Mouse (Mus musculus): ENCODE measurements around the gene Ppib. TPM values are rescaled to one million over a fixed set of nuclear protein-coding genes. Genes with fewer than 3 reads are reported as not detected.

The Ppib gene
- total RNA-seq, 1 experiment: 891 TPM

DNA sequence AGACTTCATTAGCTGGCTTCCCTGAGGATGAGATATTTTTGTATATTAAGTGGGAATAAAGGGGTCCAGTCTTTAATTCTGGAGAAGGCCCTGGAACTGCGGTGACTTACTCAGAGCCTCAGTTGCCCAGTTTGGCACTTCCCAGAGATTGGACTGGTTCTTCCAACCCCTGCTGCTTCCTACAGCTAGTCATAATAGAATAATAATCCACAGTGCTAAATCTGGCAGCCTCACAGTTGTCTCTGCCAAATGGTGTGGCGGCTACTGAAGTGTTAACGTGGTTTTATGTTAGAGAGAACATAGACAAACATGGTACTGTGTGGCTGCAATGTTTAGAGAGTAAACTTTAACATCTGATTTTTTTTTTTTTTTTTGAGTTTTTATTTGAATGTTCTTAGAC is 1.6 kb downstream of the Ppib start:
- Histone ChIP-seq H3K9me3 (ENCODE audit: control insufficient read depth, insufficient read depth, low read depth, low read length) (no peaks in the 10 kb centered on the region), H3K9ac (ENCODE audit: insufficient read depth, low read depth, low read length, poor library complexity, severe bottlenecking) (peak overlapping the region; percentile 93; the same call in 1 of the 2 replicates), H3K4me3 (ENCODE audit: insufficient read depth in 1 of 2, low read depth in 1 of 2, low read length in 2 of 2, poor library complexity in 1 of 2, severe bottlenecking in 1 of 2) (no peak overlapping the region), H3K4me1 (ENCODE audit: control insufficient read depth in 2 of 2, insufficient read depth in 2 of 2, low read length in 2 of 2, poor library complexity in 1 of 2) (peaks cover 0 to 3% of the 10 kb centered on the region in 2 experiments; a peak in 2 of 4 replicates), H3K36me3 (ENCODE audit: control insufficient read depth, insufficient read depth, low read length, poor library complexity, severe bottlenecking) (peaks cover 40% of the 10 kb centered on the region), H3K27ac (ENCODE audit: insufficient read depth, low read depth, low read length, poor library complexity, severe bottlenecking) (no peak overlapping the region)
- in situ Hi-C loops (cut with MboI; ENCODE audit: low sequenced_read_pairs in 2 of 2, unreplicated experiment in 2 of 2): no loop called here
- no peak for TF ChIP-seq ZC3H11A (IDR thresholded peaks at IDR 0.05; ENCODE audit: borderline replicate concordance, low read depth, low read length)
- DNase-seq (ENCODE audit: low read depth, low spot score): no peak

- TF ChIP-seq HCFC1 (IDR thresholded peaks at IDR 0.05; ENCODE audit: borderline replicate concordance, insufficient read depth, low read length): no peak
- no peak for TF ChIP-seq ZC3H11A (IDR thresholded peaks at IDR 0.05; ENCODE audit: borderline replicate concordance, low read depth, low read length)
- TF ChIP-seq CHD2 (IDR thresholded peaks at IDR 0.05; ENCODE audit: low read depth, low read length): no peak
- no peak for TF ChIP-seq MAFK (IDR thresholded peaks at IDR 0.05; ENCODE audit: insufficient read depth, low read depth, low read length)
- no peak for TF ChIP-seq ZNF384 (IDR thresholded peaks at IDR 0.05; ENCODE audit: low read depth, low read length)
- H3K36me3 ChIP-seq (ENCODE audit: control insufficient read depth, insufficient read depth, low read length, poor library complexity, severe bottlenecking): peaks cover 40% of the 10 kb centered on the region
- in situ Hi-C loops (cut with MboI; ENCODE audit: low sequenced_read_pairs in 2 of 2, unreplicated experiment in 2 of 2): no loop called here
These were observed 3.4 kb downstream of the Ppib start for GRCm38 (mm10) chr9:66063446-66063845.

DNA sequence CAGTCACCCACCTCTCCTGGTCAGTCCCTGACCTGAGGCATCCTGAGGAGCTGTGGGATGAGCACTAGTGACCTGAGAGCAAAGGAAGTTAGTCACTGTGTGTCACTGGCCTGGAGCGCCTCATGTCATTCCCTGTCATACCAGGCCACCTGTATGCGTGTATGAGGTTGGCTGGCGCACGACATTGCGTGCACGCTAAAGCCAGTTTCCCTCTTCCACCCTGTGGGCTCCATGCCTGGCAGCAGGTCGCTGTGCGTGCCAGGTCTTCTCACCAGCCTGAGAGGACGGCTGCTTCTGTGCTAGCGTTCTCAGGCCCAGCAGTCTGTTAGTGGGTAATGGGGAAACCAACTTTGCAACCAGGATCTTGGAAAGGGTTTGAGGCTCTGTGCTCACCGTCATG is 4.3 kb downstream of the Ppib start:
- in situ Hi-C loops (cut with MboI; ENCODE audit: low sequenced_read_pairs in 2 of 2, unreplicated experiment in 2 of 2): no loop called here
- peaks cover 40% of the 10 kb centered on the region for H3K36me3 ChIP-seq (ENCODE audit: control insufficient read depth, insufficient read depth, low read length, poor library complexity, severe bottlenecking)

More at GRCm38 (mm10) chr9:66063446-66063845, 3.4 kb downstream of the Ppib start:
- Histone ChIP-seq H3K27ac (ENCODE audit: insufficient read depth, low read depth, low read length, poor library complexity, severe bottlenecking) (no peak overlapping the region), H3K4me1 (ENCODE audit: control insufficient read depth in 2 of 2, insufficient read depth in 2 of 2, low read length in 2 of 2, poor library complexity in 1 of 2) (peaks cover 0 to 3% of the 10 kb centered on the region in 2 experiments; a peak in 2 of 4 replicates), H3K9me3 (ENCODE audit: control insufficient read depth, insufficient read depth, low read depth, low read length) (no peaks in the 10 kb centered on the region), H3K9ac (ENCODE audit: insufficient read depth, low read depth, low read length, poor library complexity, severe bottlenecking) (no peak overlapping the region), H3K4me3 (ENCODE audit: insufficient read depth in 1 of 2, low read depth in 1 of 2, low read length in 2 of 2, poor library complexity in 1 of 2, severe bottlenecking in 1 of 2) (no peak overlapping the region)
- DNase-seq (ENCODE audit: low read depth, low spot score): no peak

GRCm38 (mm10) chr9:66066791-66067190 is 6.8 kb downstream of the Ppib start:
- Histone ChIP-seq H3K36me3 (ENCODE audit: control insufficient read depth, insufficient read depth, low read length, poor library complexity, severe bottlenecking) (peaks cover 36% of the 10 kb centered on the region), H3K9me3 (ENCODE audit: control insufficient read depth, insufficient read depth, low read depth, low read length) (no peaks in the 10 kb centered on the region), H3K4me1 (ENCODE audit: control insufficient read depth in 2 of 2, insufficient read depth in 2 of 2, low read length in 2 of 2, poor library complexity in 1 of 2) (peaks cover 2 to 6% of the 10 kb centered on the region in 2 experiments; a peak in 1 of 4 replicates), H3K27ac (ENCODE audit: insufficient read depth, low read depth, low read length, poor library complexity, severe bottlenecking) (no peak overlapping the region), H3K4me3 (ENCODE audit: insufficient read depth in 1 of 2, low read depth in 1 of 2, low read length in 2 of 2, poor library complexity in 1 of 2, severe bottlenecking in 1 of 2) (no peak overlapping the region), H3K9ac (ENCODE audit: insufficient read depth, low read depth, low read length, poor library complexity, severe bottlenecking) (no peak overlapping the region)
- in situ Hi-C loops (cut with MboI; ENCODE audit: low sequenced_read_pairs in 2 of 2, unreplicated experiment in 2 of 2): no loop called here
- TF ChIP-seq MAFK (IDR thresholded peaks at IDR 0.05; ENCODE audit: insufficient read depth, low read depth, low read length): no peak
- DNase-seq (ENCODE audit: low read depth, low spot score): no peak

More for the DNA sequence above, 4.3 kb downstream of the Ppib start:
- H3K9me3 ChIP-seq (ENCODE audit: control insufficient read depth, insufficient read depth, low read depth, low read length): no peaks in the 10 kb centered on the region
- H3K4me1 ChIP-seq (ENCODE audit: control insufficient read depth in 2 of 2, insufficient read depth in 2 of 2, low read length in 2 of 2, poor library complexity in 1 of 2): peaks cover 0 to 6% of the 10 kb centered on the region in 2 experiments; a peak in 2 of 4 replicates
- no peak overlapping the region for H3K4me3 ChIP-seq (ENCODE audit: insufficient read depth in 1 of 2, low read depth in 1 of 2, low read length in 2 of 2, poor library complexity in 1 of 2, severe bottlenecking in 1 of 2)
- H3K9ac ChIP-seq (ENCODE audit: insufficient read depth, low read depth, low read length, poor library complexity, severe bottlenecking): no peak overlapping the region
- H3K27ac ChIP-seq (ENCODE audit: insufficient read depth, low read depth, low read length, poor library complexity, severe bottlenecking): peak overlapping the region; percentile 29; the same call in 1 of the 2 replicates
- DNase-seq (ENCODE audit: low read depth, low spot score): no peak
- TF ChIP-seq CHD2 (IDR thresholded peaks at IDR 0.05; ENCODE audit: low read depth, low read length): no peak
- TF ChIP-seq ZNF384 (IDR thresholded peaks at IDR 0.05; ENCODE audit: low read depth, low read length): no peak
- TF ChIP-seq HCFC1 (IDR thresholded peaks at IDR 0.05; ENCODE audit: borderline replicate concordance, insufficient read depth, low read length): no peak
- TF ChIP-seq ZC3H11A (IDR thresholded peaks at IDR 0.05; ENCODE audit: borderline replicate concordance, low read depth, low read length): no peak
- TF ChIP-seq MAFK (IDR thresholded peaks at IDR 0.05; ENCODE audit: insufficient read depth, low read depth, low read length): no peak

- peak; percentile 31 for DNase-seq (ENCODE audit: low read depth, low spot score)
- in situ Hi-C loops (cut with MboI; ENCODE audit: low sequenced_read_pairs in 2 of 2, unreplicated experiment in 2 of 2): no loop called here
These were observed 7.5 kb downstream of the Ppib start for GRCm38 (mm10) chr9:66067542-66067941.

More at GRCm38 (mm10) chr9:66067542-66067941, 7.5 kb downstream of the Ppib start:
- Histone ChIP-seq H3K9ac (ENCODE audit: insufficient read depth, low read depth, low read length, poor library complexity, severe bottlenecking) (no peak overlapping the region), H3K36me3 (ENCODE audit: control insufficient read depth, insufficient read depth, low read length, poor library complexity, severe bottlenecking) (peaks cover 34% of the 10 kb centered on the region), H3K27ac (ENCODE audit: insufficient read depth, low read depth, low read length, poor library complexity, severe bottlenecking) (no peak overlapping the region), H3K4me3 (ENCODE audit: insufficient read depth in 1 of 2, low read depth in 1 of 2, low read length in 2 of 2, poor library complexity in 1 of 2, severe bottlenecking in 1 of 2) (no peak overlapping the region), H3K4me1 (ENCODE audit: control insufficient read depth in 2 of 2, insufficient read depth in 2 of 2, low read length in 2 of 2, poor library complexity in 1 of 2) (peaks cover 2 to 6% of the 10 kb centered on the region in 2 experiments; a peak in 1 of 4 replicates), H3K9me3 (ENCODE audit: control insufficient read depth, insufficient read depth, low read depth, low read length) (no peaks in the 10 kb centered on the region)
- TF ChIP-seq HCFC1 (IDR thresholded peaks at IDR 0.05; ENCODE audit: borderline replicate concordance, insufficient read depth, low read length) (no peak), ZC3H11A (IDR thresholded peaks at IDR 0.05; ENCODE audit: borderline replicate concordance, low read depth, low read length) (no peak), ZNF384 (IDR thresholded peaks at IDR 0.05; ENCODE audit: low read depth, low read length) (no peak), CHD2 (IDR thresholded peaks at IDR 0.05; ENCODE audit: low read depth, low read length) (no peak), MAFK (IDR thresholded peaks at IDR 0.05; ENCODE audit: insufficient read depth, low read depth, low read length) (no peak)

Measured in ES-E14 (cell line).